Mouse (Mus musculus) embryonic fibroblast, embryonic 13.5 days (primary cell): ENCODE data around the gene Hdgf.

Experiments
- CTCF ChIP-seq: IDR thresholded peaks from 2 replicates; pipeline ENCODE4 v1.5.1; 2011; ENCODE audit warnings: mild to moderate bottlenecking, control low read depth, low read length, moderate library complexity, borderline replicate concordance; ENCODE audit not compliant: insufficient read depth
- POLR2A ChIP-seq: IDR thresholded peaks from 2 replicates; pipeline ENCODE4 v1.6.1; 2011; ENCODE audit warnings: low read depth, mild to moderate bottlenecking, control low read depth, low read length, moderate library complexity

GRCm38 (mm10) chr3:87901036-87901624 is 5.0 kb upstream of the Hdgf start:
- no peak for TF ChIP-seq CTCF
- TF ChIP-seq POLR2A = no peak
